In the genomic region with DNA sequence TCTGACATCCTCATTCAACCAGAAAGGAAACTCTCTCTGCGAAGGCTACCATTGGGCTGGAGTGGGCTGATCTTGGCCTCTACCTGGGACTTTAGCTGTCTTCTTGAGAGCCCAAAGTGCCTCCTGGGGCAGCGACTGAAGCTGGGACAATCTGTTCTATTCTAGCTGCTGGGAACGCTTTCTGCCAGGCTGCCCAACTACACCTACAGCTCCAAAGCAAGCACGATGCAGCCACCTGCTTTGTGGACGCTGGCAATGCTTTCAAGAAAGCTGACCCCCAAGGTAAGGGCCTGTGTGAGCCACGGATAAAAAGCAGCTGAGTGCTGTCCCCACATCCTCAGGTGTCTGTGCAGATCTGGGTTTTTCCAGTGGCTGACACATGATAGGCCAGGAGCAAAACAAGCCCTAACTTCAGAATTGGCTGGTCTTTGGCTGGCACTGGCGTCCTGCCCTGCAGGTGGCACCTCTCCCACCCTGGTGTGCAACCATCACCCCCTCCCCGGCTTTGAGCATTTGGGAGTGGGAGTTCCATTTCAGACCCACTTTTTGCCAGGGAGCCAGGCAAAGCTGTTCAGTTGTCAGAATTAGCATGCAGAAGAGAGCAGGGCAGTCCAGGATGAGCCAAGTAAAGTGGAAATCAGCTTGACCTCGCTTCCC, we compare ENCODE assay signal across 17 mouse cellular contexts. TPM values are rescaled to one million over a fixed set of nuclear protein-coding genes. Genes with fewer than 3 reads are reported as not detected.
"Had no signal": no experiment of that assay in that cellular context is flagged by ENCODE, and none has a peak within 500 bp of the region (broad histone marks: within the 10 kb centered on the region; RNA-seq: fewer than 3 reads in every experiment).

No protein-coding gene starts in this region.

- H3K4me1 ChIP-seq: limb, embryonic 12.5 days; lung, embryonic 15.5 days; midbrain, embryonic 15.5 days had no signal

- H3K4me3 ChIP-seq: limb, embryonic 12.5 days; liver, embryonic 13.5 days; lung, embryonic 15.5 days; megakaryocyte, embryonic 14.5 days; midbrain, embryonic 15.5 days; neural tube, embryonic 12.5 days had no signal

- DNase-seq: kidney, postnatal 10 days; kidney, postnatal 4 days; liver; liver, embryonic 13.5 days; liver, postnatal 0 days; lung, postnatal 14 days; thymus, postnatal 4 days had no signal

- H3K27ac ChIP-seq: limb, embryonic 12.5 days; liver, embryonic 13.5 days; lung, embryonic 15.5 days; macrophage; midbrain, embryonic 15.5 days; neural tube, embryonic 12.5 days; stomach, postnatal 0 days had no signal

RNA-seq across cellular contexts. Expression of a gene that starts 20.6 kb away (rescaled TPM):
- total RNA-seq: monocyte, adult 5-6 weeks; neutrophil, adult 5-6 weeks had no signal
- polyA plus RNA-seq: liver, embryonic 13.5 days; liver, postnatal 0 days; macrophage had no signal

RNA-seq across cellular contexts. Expression of a gene that starts 47.4 kb away (rescaled TPM):
- total RNA-seq: monocyte, adult 5-6 weeks had no signal
- polyA plus RNA-seq: limb, embryonic 12.5 days; liver, embryonic 13.5 days; liver, postnatal 0 days; lung, embryonic 15.5 days; macrophage; midbrain, embryonic 11.5 days had no signal
